Mouse (Mus musculus) gastrocnemius, postnatal 36 days (tissue): Measurements from ENCODE around the gene Gclm. TPM values are rescaled to one million over a fixed set of nuclear protein-coding genes. Genes with fewer than 3 reads are reported as not detected.

ENCODE experiments used
- microRNA-seq, 2 experiments: library from miRNA; unstranded; fragments of <30 nt; microRNA quantifications; one replicate each; pipeline ENCODE4 v1.2.0; 2021
- total RNA-seq, 2 experiments: library from RNA; stranded (reverse); gene quantifications; 2 replicates each; pipeline ENCODE4 v1.2.3; 2021

Gene Gclm
- total RNA-seq, 2 experiments from 2014 or later: 32.2 to 47.4 TPM

Small RNAs within 50 kb of the gene (microRNA-seq; reads per million reads assigned to microRNA genes)
- 0 reads per million in 2 experiments for gene Gm22903
- gene Mir760: 4.7 to 5.9 reads per million in 2 experiments

Other genes with a start within 250 kb of the Gclm start
- gene Abca4, start 201.1 kb upstream of the Gclm start, total RNA-seq: 1 to 10 TPM in 1 of 2 experiments, under 1 TPM in 1; 0.79 to 1.2 TPM
- 10 to 100 TPM; 18.9 to 27.1 TPM for gene Dnttip2, start 28.8 kb downstream of the Gclm start, total RNA-seq
- 1 to 10 TPM; 3.6 to 4.4 TPM for gene Bcar3, start 48.6 kb downstream of the Gclm start, total RNA-seq